Mouse (Mus musculus) cortical plate, adult 2 months (tissue): Measurements from ENCODE around the gene Faf1.

Experiments
- CTCF ChIP-seq: fragments of 200-500 bp; IDR thresholded peaks from 2 replicates; pipeline ENCODE4 v1.5.1; 2011; ENCODE audit warnings: mild to moderate bottlenecking, control low read depth, low read length; ENCODE audit not compliant: insufficient read depth; ENCODE audit errors: extremely low read depth
- POLR2A ChIP-seq: fragments of 200-500 bp; IDR thresholded peaks from 2 replicates; pipeline ENCODE4 v1.6.1; 2011; ENCODE audit warnings: mild to moderate bottlenecking, low read length, control low read depth; ENCODE audit not compliant: insufficient read depth; ENCODE audit errors: extremely low read depth

- TF ChIP-seq POLR2A (no peak), CTCF (no peak)
Observed at GRCm38 (mm10) chr4:109631029-109631428, 45.4 kb upstream of the Faf1 start.
